Mouse (Mus musculus): ENCODE data around the gene Zcchc14.

Gene Zcchc14

GRCm38 (mm10) chr8:121552506-121552905 lies 100.2 kb downstream of the Zcchc14 start:
- DNase-seq (ENCODE audit: low spot score in 2 of 2), result no peak

- no peak for DNase-seq (ENCODE audit: low spot score in 2 of 2)
These were observed 101.4 kb downstream of the Zcchc14 start for GRCm38 (mm10) chr8:121551065-121551985.

GRCm38 (mm10) chr8:121550056-121550455 lies 102.6 kb downstream of the Zcchc14 start:
- no peak for DNase-seq (ENCODE audit: low spot score in 2 of 2)
